Mouse (Mus musculus) lung, embryonic 14.5 days (tissue): ENCODE measurements around the gene Comt. TPM values are rescaled to one million over a fixed set of nuclear protein-coding genes. Genes with fewer than 3 reads are reported as not detected.

Source experiments
- ATAC-seq: fragments of 200-750 bp; cut with Nextera tagmentation; 2 replicates; pipeline ENCODE4 v1.8.0; 2017; ENCODE audit warnings: mild to moderate bottlenecking, moderate TSS enrichment, moderate library complexity; ENCODE audit not compliant: insufficient read depth
- DNase-seq: peaks from one replicate; pipeline ENCODE4 v3.0.0-alpha.2; 2015
- H3K27ac ChIP-seq: fragments of 300-500 bp; sonication (generic); 2 replicates; pipeline ENCODE4 v1.5.1; 2014; ENCODE audit warnings: low read depth, mild to moderate bottlenecking, moderate library complexity
- H3K27me3 ChIP-seq: fragments of 300-500 bp; sonication (generic); 2 replicates; pipeline ENCODE4 v1.6.1; 2014; ENCODE audit warnings: low read length, control low read depth; ENCODE audit not compliant: insufficient read depth
- H3K36me3 ChIP-seq: fragments of 300-500 bp; sonication (generic); 2 replicates; pipeline ENCODE4 v1.6.1; 2014; ENCODE audit warnings: control low read depth; ENCODE audit not compliant: insufficient read depth
- H3K4me1 ChIP-seq: fragments of 300-500 bp; sonication (generic); 2 replicates; pipeline ENCODE4 v1.6.1; 2014; ENCODE audit warnings: antibody characterized with exemption, control low read depth; ENCODE audit not compliant: insufficient read depth
- H3K4me2 ChIP-seq: fragments of 300-500 bp; sonication (generic); 2 replicates; pipeline ENCODE4 v1.6.1; 2014; ENCODE audit warnings: mild to moderate bottlenecking
- H3K4me3 ChIP-seq: fragments of 300-500 bp; sonication (generic); 2 replicates; pipeline ENCODE4 v1.5.1; 2014; ENCODE audit warnings: low read depth, low read length
- H3K9ac ChIP-seq: fragments of 300-500 bp; sonication (generic); 2 replicates; pipeline ENCODE4 v1.6.1; 2014
- H3K9me3 ChIP-seq: fragments of 300-500 bp; sonication (generic); 2 replicates; pipeline ENCODE4 v1.6.1; 2016; ENCODE audit warnings: low read depth, low read length, control low read depth
- CTCF ChIP-seq: IDR thresholded peaks from 2 replicates; pipeline ENCODE4 v1.5.1; 2016; ENCODE audit warnings: antibody characterized with exemption, low read depth
- WGBS: fragments of 180-500 bp; shearing (Covaris S2); extraction: QIAGEN DNeasy Blood & Tissue Kit; methylation state at CpG from one replicate; pipeline ENCODE4 v1.1.7; 2014; 5-methylcytosine and 5-hydroxymethylcytosine counted together
- polyA plus RNA-seq: library from polyadenylated mRNA; unstranded; fragments of >200 nt; fragmentation: Nextera tagmentation; extraction: Ambion mirVana; gene quantifications from 2 replicates; pipeline ENCODE4 v1.2.1, GENCODE M21; 2014

The Comt gene
- polyA plus RNA-seq, 1 experiment from 2014 or later = 97.0 TPM

DNA sequence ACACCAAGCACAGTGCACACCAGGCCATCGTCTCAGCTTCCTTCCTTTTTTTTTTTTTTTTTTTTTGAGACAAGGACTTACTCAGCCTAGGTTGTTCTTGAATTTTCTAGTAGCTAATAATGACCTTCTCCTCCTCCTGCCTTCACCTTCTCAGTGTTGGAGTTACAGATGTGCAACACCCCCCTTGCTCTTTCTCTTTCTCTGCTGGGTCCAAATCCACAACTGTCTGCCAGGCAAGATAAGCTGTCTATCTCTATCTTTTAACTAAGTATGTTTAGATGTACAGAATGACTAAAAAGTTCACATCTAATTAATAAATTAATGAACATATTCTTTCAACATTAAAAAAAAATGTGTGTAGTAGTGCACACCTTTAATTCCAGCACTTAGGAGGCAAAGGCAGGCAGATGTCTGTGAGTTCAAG lies 7.0 kb downstream of the Comt start:
- no peak for TF ChIP-seq CTCF
- Histone ChIP-seq H3K4me3 (no peak overlapping the region), H3K9ac (no peak overlapping the region), H3K36me3 (peaks cover 25% of the 10 kb centered on the region), H3K4me1 (peaks cover 9% of the 10 kb centered on the region), H3K9me3 (no peaks in the 10 kb centered on the region), H3K27ac (no peak overlapping the region), H3K4me2 (no peak overlapping the region), H3K27me3 (no peaks in the 10 kb centered on the region)
- WGBS = 73% methylated on average over 1 of the region's 1 CpGs
- DNase-seq = no peak
- no peak for ATAC-seq

DNA sequence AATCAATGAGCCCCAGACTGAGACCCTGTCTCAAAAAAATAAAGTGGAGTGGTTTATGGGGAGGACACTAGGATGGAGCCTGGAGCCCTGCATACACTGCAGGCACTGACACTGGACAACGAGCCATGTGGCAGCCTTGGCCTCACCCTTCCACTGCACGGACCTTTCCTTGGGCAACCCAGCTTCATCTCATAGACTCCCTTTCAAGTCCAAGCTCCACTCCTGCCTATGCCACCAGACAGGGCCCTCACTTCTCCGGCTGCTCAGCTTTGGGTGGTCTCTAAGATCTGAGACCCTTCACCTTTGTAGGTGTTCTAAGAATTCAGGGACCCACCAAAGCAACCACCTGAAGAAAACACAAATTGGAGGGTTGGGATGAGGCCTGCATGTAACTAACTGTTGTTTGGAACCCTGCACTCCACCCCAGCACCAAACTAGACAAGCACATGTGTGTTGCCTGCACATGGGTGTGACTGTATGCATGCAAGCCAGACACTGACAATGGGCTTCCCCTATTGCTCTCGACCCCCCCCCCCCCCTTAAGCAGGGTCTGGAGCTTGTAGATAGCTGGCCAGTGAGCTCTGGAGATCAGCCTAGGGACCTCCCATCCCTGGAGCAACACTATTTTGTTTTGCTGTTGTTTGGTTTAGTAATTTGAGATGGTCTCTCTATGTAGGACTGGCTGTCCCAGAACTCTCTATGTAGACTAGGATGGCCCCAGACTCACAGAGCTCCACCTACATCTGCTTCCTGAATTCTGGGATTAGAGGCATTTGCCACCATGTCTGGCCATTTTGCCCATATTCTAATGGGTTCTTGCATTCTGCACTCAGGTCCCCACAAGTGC lies 7.7 kb downstream of the Comt start:
- Histone ChIP-seq H3K9me3 (no peaks in the 10 kb centered on the region), H3K36me3 (peaks cover 27% of the 10 kb centered on the region), H3K27ac (no peak overlapping the region), H3K9ac (no peak overlapping the region), H3K4me2 (no peak overlapping the region), H3K4me3 (no peak overlapping the region), H3K27me3 (no peaks in the 10 kb centered on the region), H3K4me1 (peaks cover 2% of the 10 kb centered on the region; the same call in 1 of the 2 replicates)
- TF ChIP-seq CTCF = no peak
- ATAC-seq = no peak
- WGBS = 74% methylated on average over 4 of the region's 4 CpGs
- DNase-seq = no peak

DNA sequence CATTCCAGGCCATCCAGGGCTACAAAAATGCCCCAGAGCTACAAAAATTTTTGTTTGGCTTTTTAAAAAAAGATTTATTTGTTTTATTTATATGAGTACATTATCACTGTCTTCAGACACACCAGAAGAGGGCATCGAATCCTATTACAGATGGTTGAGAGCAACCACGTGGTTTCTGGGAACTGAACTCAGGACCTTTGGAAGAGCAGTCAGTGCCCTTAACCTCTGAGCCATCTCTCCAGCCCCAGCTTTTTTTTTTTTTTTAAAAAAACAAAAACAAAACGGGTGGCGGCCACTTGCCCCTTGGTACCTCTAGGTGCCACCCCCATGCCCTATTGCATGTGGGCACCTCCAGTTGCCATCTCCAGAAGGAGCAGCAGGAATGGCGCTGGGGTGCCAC lies 9.2 kb downstream of the Comt start:
- no peak overlapping the region for H3K9ac ChIP-seq
- DNase-seq (no peak), ATAC-seq (no peak)
- no peak overlapping the region for H3K4me2 ChIP-seq
- no peak overlapping the region for H3K27ac ChIP-seq
- H3K4me3 ChIP-seq = no peak overlapping the region
- H3K36me3 ChIP-seq = peaks cover 39% of the 10 kb centered on the region
- TF ChIP-seq CTCF = no peak
- WGBS = 87% methylated on average over 5 of the region's 5 CpGs
- H3K9me3 ChIP-seq = no peaks in the 10 kb centered on the region
- no peaks in the 10 kb centered on the region for H3K27me3 ChIP-seq
- no peaks in the 10 kb centered on the region for H3K4me1 ChIP-seq

DNA sequence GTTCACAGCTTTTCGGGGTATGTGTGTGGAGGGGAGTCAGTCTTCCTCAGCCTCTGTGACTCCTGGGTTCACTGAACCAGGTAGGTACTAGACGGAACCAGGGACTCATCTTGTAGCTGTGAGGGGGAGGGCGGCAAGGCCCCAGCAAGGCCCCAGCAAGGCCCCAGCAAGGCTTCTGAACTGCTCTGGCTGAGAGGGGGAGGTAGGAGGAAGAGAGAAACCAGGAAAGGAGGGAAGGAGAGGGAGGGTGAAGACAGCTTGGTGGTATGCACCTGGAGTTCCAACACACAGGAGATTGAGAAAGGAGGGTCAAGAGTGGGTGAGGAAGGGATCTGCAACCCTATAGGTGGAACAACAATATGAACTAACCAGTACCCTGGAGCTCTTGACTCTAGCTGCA lies 9.8 kb downstream of the Comt start:
- no peak for DNase-seq
- TF ChIP-seq CTCF = no peak
- Histone ChIP-seq H3K36me3 (peaks cover 36% of the 10 kb centered on the region), H3K27me3 (no peaks in the 10 kb centered on the region), H3K27ac (peak overlapping the region; percentile 80), H3K4me1 (no peaks in the 10 kb centered on the region), H3K4me2 (peak overlapping the region; percentile 13; the same call in 1 of the 2 replicates), H3K9me3 (no peaks in the 10 kb centered on the region), H3K9ac (no peak overlapping the region), H3K4me3 (no peak overlapping the region)
- WGBS = 63% methylated on average over 3 of the region's 3 CpGs
- peak; percentile 16; the same call in 1 of the 2 replicates for ATAC-seq

DNA sequence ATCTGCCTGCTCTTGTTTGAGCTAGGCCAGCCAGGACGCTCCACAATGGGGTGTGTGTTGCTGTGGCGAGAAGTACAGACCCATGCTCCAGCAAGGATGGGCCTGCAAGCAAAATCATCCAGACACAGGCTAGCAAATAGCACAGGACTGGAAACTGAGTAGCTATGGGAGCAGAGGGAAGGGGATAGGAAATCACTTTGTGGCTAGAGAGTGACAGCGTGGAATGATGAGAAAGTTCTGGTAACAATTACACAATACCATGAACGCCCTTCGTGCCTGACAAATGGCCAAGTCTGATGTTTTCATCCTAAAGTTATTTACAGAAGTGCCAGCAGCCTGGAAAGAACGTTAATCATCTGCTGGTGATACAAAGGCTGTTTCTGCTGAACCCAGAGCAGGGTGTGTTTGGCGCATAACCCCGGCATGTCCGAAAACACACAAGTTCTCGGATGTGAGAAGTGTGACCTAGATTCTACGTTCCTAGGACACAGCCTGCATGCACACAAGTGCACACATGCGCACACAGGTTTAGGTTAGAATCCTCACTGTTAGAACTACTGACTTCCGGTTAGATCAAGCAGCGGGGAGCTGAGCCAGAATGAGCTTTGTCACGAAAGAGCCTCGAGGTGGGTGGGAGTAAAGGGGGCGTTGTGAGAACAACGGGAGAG lies 10.4 kb downstream of the Comt start:
- peak; percentile 88 for DNase-seq
- WGBS = 40% methylated on average over 18 of the region's 18 CpGs
- no peaks in the 10 kb centered on the region for H3K9me3 ChIP-seq
- peaks cover 35% of the 10 kb centered on the region for H3K36me3 ChIP-seq
- peak; percentile 68 for ATAC-seq
- H3K27ac ChIP-seq = peak overlapping the region; percentile 80
- H3K4me2 ChIP-seq = peak overlapping the region; percentile 13; the same call in 1 of the 2 replicates
- no peaks in the 10 kb centered on the region for H3K4me1 ChIP-seq
- H3K4me3 ChIP-seq = no peak overlapping the region
- H3K27me3 ChIP-seq = no peaks in the 10 kb centered on the region
- no peak overlapping the region for H3K9ac ChIP-seq
- no peak for TF ChIP-seq CTCF

DNA sequence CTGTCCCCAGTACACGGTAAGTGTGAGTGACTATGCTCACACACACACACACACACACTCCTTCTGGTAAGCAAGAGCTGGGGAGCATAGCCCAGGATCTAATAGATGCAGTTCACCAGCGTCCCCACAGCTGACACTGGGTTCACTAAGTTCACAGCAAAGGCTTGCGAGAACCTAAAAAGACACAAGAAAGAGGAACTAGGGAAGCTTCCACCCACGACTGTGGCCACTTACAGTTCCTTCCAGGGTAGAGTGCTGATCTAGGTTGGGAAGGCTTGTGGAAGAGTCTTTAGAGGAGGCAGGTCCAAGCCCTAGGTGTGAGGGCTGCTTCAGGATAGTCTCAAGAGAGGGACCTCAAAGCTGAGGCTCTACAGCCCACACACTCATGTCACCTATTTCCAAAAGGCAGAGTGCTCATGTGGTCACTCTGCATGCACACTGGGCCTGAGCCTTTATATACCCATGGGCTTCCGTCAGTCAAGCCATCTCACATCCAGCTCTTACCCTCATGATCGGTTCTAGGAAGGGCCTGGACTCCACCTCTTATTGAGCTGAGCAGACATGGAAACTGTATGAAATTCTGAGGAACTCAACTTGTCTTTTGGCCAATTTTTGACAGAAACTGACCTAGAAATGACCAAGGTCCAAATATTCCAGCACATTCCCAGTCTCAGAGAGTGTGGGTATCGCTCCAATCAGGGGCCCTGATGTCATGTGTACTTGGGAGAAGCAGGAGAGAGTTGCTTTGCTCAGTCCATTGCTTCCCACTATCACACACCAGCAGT lies 13.4 kb downstream of the Comt start:
- Histone ChIP-seq H3K4me2 (no peak overlapping the region), H3K4me1 (no peaks in the 10 kb centered on the region), H3K27ac (no peak overlapping the region), H3K36me3 (peaks cover 44% of the 10 kb centered on the region), H3K27me3 (no peaks in the 10 kb centered on the region), H3K4me3 (no peak overlapping the region), H3K9me3 (no peaks in the 10 kb centered on the region), H3K9ac (no peak overlapping the region)
- no peak for TF ChIP-seq CTCF
- no peak for ATAC-seq
- DNase-seq = no peak
- 82% methylated on average over 7 of the region's 7 CpGs for WGBS
